Mouse (Mus musculus) gastrocnemius, postnatal 36 days (tissue): Measurements from ENCODE around the gene Rapgef5. TPM values are rescaled to one million over a fixed set of nuclear protein-coding genes. Genes with fewer than 3 reads are reported as not detected.

ENCODE experiments used
- DNase-seq, 2 experiments: peaks; one replicate each; pipeline ENCODE4 v3.0.0; 2022
- intact Hi-C: fragments of 180-260 bp; cut with DNase I; formaldehyde crosslinking; loops from one replicate; pipeline ENCODE4 v1.15.1; 2025
- total RNA-seq, 2 experiments: library from RNA; stranded (reverse); gene quantifications; 2 replicates each; pipeline ENCODE4 v1.2.3; 2021

Rapgef5 gene
- total RNA-seq, 2 experiments from 2014 or later, result 4.6 to 5.5 TPM

DNA sequence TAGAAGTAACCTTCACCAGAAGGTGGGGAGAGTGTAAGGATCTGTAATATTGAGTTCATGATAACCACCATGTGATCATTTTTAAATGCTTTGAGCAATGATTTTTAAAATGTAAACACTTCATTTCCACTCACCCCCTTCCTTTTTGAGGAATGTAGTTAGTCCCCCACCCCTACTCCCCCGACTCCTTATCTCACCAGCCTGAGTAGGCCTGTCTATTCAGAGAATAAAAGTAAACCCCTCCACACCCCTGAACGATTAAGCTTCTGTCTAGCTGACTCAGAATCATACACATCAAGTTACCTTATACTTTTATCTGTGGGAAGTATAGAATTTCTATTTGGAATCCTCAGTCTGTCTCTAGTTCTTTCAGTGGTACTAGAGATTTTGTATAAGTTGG lies 81.9 kb downstream of the Rapgef5 start:
- intact Hi-C loops, result no loop called here
- DNase-seq, result no peak

DNA sequence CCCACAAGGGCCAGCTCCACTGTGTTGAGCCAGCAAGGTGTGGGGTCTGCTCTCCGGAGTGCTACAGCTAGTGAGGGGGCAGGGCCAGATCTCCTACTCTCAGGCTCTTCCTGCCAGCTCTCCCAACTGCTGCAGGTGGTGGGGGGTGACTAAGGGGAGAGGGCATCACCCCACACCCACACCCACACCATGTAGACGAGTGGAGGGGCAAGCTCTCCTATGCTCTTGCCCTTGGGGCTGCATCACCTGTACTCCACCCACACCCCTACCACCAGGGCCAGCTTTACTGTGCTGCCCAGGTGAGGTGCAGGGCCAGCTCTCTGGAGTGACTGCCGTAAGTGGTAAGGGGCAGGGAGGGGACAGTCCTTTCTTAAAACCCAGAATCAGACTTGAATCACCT lies 89.7 kb downstream of the Rapgef5 start:
- no peak for DNase-seq
- intact Hi-C loops, result no loop called here

DNA sequence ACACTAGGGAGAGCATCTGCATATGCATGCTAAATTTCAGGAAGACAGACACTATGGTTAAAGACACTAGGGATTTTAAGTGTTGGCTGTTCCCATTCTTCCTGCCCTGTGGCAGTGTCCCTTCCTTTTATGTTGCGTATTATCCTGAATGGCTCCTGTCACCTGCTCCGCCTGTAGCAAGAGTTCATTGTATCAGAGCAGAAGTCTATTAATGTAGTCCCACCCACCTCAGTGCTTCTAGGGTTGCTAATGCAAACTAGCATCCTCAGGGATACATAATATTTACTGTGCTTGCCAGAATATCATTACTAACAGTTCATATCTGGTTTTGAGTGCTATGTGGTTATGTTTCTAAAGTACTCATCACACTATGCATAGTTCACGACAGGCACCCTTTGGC lies 96.4 kb downstream of the Rapgef5 start:
- intact Hi-C loops, result no loop called here
- DNase-seq, result no peak

DNA sequence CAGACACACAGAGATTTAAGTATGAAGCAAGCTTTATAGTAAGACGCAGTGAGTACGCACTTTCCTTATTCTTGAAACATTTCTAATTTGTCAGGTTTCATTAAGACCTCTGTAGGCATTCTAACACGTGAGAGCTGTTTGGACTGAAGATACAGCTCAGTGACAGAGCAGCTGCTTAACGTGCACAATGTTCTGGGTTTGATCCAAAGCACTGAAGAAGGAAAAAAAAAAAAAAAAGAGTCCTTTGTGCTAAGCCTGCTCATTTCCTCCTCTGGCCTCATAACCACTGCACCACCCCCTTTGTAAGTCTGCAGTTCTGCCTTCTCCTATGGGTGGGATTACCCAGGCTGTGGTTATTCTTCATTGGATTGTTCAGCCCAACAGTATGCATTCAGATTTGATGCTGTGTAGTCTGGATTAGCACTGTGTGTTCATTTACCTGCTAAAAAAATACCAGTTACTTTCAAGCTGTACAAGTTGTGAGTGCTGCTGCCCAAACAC lies 103.3 kb downstream of the Rapgef5 start:
- no peak for DNase-seq
- intact Hi-C loops, result no loop called here

DNA sequence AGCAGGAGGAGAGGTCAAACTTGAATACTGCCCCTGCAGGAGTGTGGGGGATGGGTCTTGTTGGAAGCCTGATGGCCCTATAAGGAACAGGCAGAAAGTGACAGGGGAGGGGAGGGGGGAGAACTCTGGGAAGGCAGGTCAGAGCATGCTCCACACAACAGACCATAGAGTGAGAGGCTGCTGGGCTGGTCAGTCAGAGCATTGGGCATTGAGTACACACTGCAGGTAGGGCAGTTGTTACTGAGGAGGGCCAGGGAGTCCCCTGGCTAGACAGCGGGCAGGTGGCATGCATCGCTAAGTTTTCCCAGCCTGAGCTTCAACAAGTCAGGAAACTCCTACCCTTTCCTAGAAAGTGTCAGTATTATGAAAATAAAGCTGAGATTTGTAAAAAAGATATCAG lies 106.7 kb downstream of the Rapgef5 start:
- DNase-seq, result no peak
- intact Hi-C loops, result no loop called here

DNA sequence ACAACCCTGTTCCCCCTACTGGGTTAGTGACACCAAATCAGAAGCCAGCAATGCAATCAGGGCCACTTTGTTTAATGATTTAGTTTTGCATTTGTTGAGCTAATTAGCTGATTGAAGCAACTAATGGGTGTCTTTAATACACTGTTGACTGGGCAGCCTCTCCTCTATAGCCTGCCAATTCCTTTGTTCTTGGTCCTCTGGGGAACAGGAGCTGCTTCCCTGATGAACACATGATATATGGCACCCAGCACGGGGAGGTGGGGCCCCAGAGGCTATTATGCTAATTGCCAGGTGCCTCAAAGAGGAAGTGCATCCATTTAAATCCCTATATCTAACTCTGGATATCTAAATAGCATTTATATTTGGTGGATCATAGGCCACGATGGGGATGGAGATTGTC lies 111.0 kb downstream of the Rapgef5 start:
- intact Hi-C loops, result no loop called here
- no peak for DNase-seq

DNA sequence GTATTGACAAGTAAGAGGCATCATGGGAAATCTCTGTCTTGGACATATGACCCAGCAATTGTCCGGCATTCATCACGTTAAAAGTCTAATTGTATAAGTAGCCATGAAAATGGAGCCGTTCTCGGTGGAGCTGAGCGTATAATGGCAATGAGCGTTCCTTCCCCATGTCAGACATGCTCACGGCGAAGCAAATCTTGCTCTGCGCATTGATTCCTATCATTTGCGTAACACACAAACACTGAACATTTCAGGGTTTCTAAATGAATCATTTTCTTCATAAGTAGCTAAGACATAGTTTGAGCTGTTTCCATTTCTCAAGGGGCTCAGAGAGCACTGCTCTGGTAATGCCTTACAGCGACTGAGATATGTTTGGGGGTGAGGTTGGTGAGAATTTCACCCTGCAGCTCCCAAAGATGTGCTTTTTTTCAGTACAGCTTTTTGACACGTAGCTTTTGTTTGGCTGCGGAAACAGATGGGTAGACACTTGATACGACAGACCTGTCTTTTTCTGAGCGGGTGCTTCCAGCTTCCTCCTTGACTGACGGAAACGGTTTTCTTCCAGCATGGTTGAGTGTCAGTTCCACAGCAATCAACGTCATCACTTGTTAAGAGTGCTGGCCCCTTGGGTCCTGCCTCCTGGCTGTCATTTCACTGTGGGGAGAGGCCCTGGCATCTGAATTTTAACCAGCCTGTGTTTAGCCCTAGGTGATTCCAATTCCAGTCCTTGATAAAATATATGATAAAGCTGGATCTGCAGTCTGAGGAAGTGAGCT lies 112.2 kb downstream of the Rapgef5 start:
- intact Hi-C loops, result no loop called here

DNA sequence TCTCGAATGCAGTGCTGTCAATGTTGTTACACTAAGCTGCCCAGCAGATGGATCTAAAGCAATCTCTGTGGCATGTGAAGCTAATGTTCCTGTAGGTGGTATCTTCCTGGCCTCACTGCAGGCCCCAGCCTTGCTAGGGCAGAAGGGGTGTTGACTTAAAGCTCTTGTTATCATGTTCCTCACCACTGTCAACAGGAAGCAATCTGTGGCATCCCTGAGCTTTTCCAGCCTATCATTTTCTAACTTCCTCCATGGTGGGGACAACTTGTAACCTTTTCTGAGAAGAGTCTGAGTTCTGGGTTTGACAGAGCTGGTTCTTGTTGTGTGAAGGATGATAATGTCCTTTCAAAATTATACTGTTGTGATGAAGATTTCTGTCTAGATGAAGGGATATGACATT lies 115.9 kb downstream of the Rapgef5 start:
- intact Hi-C loops, result no loop called here
- DNase-seq, result no peak

More for the DNA sequence above, 112.2 kb downstream of the Rapgef5 start:
- DNase-seq, result no peak

DNA sequence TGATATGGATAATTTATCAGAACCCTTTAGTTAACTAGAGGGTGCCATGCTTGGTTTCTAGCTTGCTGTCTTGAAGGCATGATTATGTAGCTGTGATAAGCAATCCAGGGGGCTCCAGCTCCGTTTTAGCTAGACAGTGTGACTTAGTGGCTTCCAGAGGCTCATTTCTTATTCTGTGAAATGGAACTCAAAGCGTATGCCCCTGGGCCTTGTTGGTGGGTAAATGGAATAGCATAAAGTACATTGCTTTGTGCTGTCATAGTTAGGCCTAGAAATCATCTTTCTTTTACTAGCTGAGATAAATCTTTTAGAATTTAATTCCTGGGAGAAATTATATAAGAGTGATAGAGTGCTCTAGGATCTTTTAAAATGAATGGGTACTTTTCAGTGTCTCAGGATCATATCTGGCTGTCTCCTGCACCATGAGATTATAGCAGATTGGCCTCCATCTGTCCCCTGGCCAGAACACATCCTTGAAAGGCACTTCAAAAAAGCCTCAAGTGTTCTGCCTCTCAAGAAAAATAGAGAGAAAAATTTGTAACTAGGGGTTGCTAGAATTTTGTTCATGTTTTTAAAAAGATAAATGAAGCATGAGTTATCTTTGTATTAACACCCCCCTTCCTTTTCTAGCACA lies 120.0 kb downstream of the Rapgef5 start:
- no peak for DNase-seq
- intact Hi-C loops, result no loop called here

DNA sequence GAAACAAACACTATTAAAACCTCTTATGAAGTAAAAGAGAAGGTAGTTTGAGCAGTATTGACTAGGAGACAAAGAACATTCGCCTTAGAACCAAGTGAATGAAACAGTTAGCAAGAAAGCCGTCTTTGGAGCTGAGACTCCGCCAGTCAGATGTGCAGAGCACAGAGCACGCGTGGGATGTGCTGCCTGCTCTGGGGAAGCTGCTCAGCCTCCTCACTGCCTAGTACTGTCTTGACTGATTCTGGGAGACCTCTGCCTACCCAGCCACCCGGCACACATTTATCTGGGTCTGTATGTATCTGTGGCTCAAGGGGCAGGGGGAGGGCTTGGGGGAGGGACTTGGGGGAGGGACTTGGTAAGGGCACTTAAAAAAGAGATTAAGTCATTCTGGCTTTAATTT lies 120.7 kb downstream of the Rapgef5 start:
- no peak for DNase-seq
- intact Hi-C loops, result no loop called here

DNA sequence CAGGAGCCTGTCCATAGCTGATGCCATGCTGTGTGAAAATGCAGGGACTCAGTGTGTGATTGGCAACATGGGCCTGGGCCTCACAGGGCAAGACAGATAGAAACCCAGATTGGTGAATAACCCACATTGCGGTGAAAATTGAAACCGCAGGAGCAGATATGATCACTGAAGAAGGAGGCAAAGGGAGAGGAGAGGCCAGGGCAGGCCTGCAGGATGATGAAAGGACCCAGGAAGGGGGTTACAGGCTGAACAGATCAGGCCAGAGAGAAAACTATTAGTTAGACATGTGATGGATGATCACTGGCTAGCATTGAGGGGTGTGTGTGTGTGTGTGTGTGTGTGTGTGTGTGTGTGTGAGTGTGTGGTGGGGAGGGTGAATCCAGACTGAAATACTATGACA lies 122.6 kb downstream of the Rapgef5 start:
- DNase-seq, result no peak
- intact Hi-C loops, result no loop called here

DNA sequence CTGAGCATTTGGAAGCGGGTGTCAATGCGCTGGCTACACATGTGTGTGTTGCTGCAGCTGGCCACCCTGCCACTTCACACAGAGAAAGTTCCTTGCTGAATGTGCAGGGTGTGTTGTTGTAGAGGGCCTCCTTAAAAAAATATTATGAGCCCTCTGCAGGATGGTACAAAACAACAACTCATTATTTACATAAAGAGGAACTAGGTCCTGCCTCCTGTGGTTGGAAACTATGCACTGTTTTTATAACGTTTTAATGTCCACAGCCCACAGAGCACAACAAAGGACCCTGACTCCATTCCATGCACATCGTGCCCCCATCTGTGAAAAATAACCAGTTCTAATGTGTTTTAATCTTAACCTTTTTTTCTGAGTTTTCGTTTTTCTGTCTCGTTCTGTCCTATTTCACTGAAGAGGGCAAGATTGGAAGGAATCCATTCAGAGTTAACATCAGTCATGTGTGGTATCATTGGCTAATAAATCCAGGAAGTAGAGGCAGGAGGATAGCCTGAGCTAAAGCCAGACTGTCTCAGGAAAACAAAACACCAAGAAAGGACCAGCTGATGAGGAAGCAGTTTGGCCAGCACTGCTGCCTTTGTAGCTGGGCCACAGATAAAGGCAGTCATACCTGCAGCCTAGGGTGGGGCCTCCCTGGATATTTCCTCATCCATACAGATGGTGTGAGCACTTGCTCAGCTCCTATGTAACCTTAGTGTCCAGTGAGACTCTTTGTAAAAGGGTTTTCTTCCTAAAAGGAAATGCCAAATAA lies 123.3 kb downstream of the Rapgef5 start:
- no peak for DNase-seq
- intact Hi-C loops, result no loop called here

DNA sequence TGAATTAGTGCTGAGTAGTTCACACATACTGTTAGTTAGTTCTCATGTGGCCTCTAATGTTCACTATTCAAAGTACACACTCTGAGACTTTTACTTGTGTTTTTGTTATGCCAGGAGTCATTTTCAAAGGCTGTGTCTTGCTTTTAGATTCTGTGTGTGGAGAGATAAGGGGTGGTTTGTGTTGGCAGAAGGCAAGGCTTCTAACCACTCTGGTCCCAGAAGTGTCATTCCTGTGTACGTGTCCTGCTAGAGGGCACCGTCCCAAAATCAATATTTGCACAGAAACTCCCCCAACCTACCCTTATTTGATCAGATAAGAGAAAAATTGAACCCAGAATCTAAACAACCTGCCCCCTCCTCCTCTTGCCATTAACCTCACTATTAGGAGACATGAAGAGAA lies 126.2 kb downstream of the Rapgef5 start:
- no peak for DNase-seq
- intact Hi-C loops, result no loop called here

DNA sequence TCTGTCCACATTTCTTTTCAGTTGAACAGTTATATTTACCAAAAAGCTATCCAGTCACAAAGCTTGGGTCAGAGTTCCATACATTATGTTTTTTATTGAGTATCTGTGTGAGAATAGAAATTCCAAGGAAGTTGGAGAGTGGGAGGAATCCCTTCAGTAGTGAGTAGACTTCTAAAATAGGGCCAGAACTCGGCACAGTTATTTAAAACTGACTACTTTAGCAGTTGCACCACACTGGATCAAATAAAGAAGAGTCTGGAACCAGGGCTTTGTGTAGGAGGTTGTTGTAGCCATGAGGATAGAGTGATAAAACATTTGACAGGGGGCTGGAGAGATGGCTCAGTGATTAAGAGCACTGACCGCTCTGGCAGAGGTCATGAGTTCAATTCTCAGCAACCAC lies 129.5 kb downstream of the Rapgef5 start:
- no peak for DNase-seq
- intact Hi-C loops, result no loop called here

DNA sequence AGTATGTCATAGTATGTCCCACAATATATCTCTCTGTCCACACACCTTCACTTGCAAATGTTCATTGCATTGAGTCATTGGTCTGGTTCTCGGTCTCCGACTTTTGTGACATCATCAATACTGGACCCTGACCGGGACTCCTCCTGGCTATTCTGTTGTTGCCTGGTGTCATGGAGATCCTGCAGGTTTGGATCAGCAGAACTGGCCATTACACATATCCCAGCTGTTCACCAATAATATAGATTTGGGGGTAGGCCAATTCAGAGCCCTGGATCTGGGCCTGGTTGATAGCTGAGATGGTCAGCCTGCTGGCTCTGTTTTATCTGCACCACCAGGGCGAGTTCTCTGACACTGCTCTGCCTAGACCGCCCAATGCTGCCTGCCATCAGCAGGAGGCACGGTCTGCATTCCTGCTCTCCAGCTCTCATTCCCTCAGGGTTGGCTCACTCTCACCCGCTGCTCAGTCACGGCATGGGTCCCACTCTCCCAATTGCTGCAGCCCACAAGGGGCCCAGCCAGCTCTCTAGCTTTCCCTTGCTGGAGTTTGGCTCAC lies 137.7 kb downstream of the Rapgef5 start:
- DNase-seq, result no peak
- intact Hi-C loops, result no loop called here

DNA sequence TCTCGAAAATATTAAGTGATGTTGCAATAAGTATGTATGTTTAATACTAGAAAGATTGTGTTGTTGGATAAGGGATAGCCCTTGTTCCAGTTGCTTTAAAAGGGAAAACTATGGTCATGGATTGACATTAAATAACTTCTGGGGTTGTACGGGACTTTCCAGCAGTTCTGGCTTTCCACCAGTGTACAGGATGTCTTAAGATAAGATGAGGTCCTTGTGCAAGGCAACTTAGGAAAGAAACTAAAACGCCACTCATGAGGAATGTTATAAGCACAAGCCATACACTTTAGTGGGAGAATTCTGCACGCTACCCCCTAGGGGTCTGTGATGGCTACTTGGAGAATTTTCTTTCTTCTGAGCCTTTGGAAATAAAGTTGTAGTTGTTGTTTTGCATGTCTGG lies 140.7 kb downstream of the Rapgef5 start:
- no peak for DNase-seq
- intact Hi-C loops, result no loop called here

DNA sequence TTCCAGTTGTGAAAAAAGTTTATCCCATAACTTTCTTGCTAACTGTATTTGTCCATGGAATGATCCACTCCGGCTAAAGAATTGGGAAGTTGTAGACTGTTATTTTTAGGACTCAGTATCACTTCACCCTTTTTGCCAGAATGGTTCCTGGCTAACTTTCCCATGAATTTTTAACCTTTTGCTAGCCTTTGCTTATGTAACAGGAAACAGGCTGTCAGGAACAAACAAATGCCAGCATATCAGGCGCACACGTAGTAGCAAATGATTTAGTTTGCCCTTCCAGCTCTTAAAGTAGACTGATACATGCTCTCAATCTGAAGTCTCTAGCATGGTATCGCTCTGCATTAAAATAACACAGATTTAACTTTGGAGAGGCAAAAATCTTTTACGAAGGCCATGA lies 141.5 kb downstream of the Rapgef5 start:
- DNase-seq, result no peak
- intact Hi-C loops, result no loop called here

DNA sequence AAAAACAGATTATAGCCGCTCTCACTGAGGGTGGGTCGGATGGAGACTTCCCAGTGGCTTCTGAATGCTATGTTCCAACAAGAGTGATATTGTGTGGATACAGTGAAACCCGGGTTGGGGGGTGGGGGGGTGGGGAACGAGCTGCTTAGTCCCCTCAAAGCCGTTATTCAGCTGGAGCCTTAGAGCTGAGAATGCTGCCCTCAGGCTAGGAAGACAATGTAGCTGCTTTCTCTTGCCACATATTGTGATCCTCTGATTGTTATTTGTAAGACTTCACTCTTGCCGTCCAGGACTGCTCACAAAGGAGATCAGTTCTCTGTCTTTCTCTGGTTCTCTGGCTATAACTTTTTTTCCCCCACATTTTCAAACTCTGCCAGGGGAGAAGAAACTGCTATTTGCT lies 142.5 kb downstream of the Rapgef5 start:
- intact Hi-C loops, result no loop called here
- no peak for DNase-seq

DNA sequence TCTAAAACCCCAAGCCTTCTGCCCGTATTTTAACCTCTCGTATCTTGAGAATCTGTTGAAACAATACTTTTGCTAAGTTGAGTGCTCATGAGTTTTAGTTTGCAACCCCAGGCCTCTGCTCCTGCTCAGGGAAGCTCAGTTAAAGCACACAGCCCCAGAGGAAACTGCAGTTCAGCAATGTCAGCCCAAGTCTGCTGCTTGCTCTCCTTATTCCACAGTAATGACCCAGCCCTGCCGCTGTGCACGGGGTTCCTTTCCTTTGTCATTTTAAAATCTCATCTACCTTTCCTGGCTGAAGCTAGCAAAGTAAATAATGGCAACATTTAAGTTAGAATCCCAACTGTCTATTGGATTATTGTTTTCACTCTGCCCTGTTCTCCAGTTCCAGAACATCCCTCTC lies 144.1 kb downstream of the Rapgef5 start:
- DNase-seq, result no peak
- intact Hi-C loops, result no loop called here

DNA sequence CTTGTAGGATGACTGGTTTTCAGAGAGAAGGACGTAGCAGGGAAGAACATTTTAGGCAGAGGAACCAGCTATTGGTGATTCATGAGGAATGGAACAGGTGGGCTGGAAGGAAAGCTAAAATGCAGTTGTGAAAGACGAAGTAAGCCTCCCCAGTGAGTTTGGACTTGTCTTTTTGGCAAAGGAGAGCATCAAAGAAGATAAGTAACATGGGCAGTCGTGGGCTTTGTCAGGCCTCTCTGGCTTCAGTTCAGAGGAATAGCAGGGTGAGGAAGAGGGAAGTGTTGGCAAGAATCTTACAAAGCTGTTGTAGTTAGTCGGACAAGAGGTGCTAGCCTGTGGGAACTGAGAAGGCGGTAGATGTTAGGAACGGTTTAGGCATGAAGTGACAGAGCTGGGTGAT lies 145.6 kb downstream of the Rapgef5 start:
- intact Hi-C loops, result no loop called here
- no peak for DNase-seq

DNA sequence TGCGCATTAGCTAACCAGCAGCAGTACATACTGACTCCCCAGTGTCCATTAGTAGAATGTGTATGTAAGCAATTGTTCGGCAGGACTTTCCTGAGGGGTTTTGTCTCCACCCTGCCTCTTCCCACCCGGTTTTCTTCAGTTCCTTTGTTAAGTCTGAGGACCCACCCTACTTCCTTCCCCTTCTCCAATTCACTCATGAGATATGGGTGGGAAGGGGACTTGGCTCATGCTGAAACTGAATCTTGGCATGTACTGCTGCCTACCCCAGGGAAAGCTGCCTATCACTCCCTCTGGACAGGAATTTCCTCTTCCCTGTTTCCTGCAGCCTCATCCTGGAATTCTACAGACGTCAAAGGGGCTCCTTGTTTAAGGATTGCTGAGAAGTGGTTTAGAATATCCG lies 147.4 kb downstream of the Rapgef5 start:
- intact Hi-C loops, result no loop called here
- DNase-seq, result no peak
